Mouse (Mus musculus) inflammation-experienced regulatory T-cells, adult 6 months (primary cell): ENCODE measurements around the gene Kansl3. TPM values are rescaled to one million over a fixed set of nuclear protein-coding genes. Genes with fewer than 3 reads are reported as not detected.
A peak's percentile ranks its signal among the peaks of the same experiment; 100 is the strongest.

Source experiments
- ATAC-seq: one replicate; pipeline ENCODE4 v1.8.0; 2017
- polyA plus RNA-seq, 3 experiments: library from polyadenylated mRNA; unstranded; fragments of 100-300 nt; shearing (Covaris generic); gene quantifications; one replicate each; pipeline ENCODE4 v1.2.1; 2017

Kansl3 gene
- polyA plus RNA-seq, result 10 to 100 TPM; 45.7 to 65.2 (median 47.4) TPM

DNA sequence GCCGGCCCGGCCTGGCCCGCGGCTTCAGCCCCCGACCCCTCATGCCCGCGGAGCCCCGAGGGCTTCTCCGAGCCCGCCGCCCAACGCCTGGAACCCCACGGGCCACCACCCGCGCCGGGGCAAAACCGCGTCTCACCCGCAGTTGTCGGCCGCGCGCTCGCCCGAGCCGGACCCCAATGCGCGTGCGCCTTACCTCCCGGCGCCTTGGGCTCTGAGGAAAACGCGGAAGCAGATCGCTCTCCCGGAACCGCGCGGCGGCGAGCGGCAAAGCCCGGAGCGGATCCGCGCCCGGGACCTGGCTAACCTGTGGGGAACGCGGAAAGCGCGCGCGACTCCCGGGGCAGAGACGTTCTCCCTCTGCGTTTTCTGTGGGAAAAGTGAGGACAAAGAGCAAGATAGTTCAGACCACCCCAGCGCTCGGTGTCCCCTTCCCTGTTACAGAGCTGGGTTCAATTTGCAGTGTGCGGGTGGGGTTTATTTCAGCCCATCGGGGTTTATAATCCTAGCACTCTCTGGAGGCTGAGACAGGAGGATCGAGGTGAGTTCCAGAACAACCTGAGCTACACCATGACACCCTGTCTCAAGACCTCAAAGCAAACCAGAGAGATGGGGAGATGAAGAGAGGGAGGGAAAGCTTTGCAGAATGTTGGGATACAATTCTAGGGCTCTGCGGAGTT is at the start of gene Kansl3:
Kansl3 (minus strand) TSS at position 213 of the 677 bp plus-strand sequence.
- ATAC-seq, result peak; percentile 85

GRCm38 (mm10) chr1:36404531-36404930 is 35.5 kb upstream of the Kansl3 start:
- no peak for ATAC-seq

DNA sequence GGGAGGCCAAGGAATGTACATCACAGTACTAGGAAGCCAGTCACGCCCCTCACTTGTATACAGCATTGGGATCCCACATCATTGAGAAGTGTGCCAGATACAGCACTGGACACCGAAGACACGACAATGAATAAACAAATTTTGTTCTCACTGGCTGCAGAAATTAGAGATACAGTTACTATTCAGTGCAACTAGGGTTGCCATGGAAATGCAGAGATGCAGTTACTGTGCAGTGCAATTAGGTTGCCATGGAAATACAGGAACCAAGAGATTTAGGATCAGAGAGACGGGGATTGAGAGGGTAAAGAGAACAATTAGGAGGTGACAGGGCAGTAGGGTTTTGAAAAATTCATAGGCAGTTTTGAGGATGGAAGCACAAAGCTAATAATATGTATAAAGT is 32.5 kb upstream of the Kansl3 start:
- no peak for ATAC-seq

DNA sequence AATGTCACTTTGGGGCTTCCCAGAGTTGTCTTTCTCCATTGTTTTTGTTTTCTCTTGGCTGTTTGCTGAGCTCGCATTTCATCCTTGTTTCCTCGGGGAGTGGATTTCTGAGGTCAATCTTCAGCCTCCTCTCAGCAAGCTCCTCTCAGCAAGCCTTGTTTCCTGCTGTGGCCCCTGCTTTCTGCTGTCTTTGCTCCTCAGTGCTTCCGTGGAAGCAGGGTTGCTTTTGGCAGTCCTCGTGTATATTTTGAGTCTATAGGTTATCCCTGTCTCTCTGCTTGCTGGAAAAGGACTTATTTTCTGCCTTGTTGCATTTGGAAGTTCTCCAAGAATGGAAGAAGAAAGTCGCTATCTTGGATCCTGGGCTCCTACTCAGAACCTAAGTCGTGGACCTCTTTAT is 28.1 kb upstream of the Kansl3 start:
- no peak for ATAC-seq

GRCm38 (mm10) chr1:36379582-36379981 is 10.6 kb upstream of the Kansl3 start:
- no peak for ATAC-seq

DNA sequence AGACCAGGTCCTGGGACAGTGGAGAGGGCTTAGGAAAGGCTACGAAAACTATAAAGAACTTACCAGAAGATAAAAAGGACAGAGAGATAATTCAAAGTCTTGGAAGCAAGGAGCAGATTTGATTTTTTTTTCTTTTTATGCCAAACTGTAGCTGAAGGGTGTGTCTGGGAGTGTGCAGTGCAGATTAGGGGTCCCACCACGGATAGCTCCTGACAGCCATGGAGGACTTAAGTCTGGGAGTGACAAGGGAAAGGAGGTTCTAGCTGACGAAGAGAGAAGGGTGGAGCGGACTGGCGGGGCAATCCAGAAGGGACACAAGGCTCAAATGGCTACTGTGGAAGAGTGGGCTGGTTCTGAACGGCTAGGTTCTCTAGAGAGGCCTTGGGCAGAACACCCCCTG is 9.9 kb upstream of the Kansl3 start:
- ATAC-seq, result no peak

DNA sequence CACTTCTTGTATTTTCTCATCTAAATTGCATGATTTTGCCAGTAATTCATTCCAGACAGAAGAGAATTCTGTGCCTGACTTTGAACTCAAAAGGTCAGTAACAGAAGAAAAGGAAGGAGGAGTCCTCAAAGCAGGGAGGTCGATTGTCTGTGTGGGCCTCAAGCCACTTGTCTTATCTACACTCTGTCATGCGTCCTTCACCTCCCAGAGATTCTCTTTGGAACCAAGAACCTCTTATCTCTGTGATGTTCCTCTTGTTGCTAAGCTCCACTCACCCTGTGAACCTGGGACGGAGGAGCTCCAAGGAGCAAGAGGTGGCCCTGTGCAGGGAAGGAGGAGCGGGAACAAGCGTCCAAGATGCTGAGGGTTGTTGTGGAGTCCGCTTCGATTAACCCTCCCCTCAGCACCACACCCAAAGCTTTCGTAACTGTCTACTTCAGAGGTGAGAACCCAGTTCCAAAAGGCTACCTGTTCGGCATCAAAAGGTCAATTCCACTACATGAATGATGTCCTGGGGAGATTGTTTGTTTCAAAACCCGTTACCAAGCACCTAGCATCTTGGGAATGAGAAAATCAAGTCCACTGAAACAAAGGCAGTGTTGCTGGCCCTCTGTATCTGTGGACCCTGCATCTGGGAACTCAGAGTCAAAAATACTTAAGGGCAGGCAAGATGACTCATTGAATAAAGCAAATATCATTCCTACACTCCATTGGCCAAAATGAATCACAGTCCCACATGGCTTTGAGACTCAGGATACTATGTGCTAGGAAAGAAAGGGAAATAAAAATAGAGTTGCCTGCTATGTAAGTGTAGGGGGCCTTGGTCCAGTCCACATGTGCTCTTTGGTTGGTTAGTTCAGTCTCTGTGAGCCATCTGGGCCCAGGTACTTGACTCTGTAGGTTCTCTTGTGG is 3.2 kb upstream of the Kansl3 start, which contains the start of gene Fer1l5:
Fer1l5 (plus strand) TSS at position 358 of the 912 bp plus-strand sequence.
- no peak for ATAC-seq

GRCm38 (mm10) chr1:36370918-36371317 is 1.9 kb upstream of the Kansl3 start:
- ATAC-seq, result no peak

GRCm38 (mm10) chr1:36368112-36368968 is 641 bp downstream of the Kansl3 start:
- peak; percentile 50 for ATAC-seq

DNA sequence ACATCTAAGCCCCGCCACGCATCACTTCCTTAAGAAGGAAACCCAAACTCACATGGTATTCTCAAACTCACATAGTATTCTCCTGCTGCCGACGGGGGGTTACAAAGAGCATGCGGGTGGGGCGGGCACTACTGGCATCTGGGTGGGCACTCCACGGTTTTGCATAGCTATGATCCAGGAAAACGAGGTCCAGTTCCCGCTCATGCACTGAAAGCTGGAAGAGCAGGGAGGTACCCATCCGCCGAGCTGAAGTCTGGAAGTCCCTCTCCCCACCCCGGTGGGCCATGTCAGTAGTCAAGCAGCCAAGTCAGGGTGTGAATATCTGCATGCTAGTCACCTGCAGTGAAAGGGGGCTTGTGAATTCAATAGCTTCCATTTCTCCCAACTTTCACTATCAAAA is 1.3 kb downstream of the Kansl3 start:
- ATAC-seq, result no peak

DNA sequence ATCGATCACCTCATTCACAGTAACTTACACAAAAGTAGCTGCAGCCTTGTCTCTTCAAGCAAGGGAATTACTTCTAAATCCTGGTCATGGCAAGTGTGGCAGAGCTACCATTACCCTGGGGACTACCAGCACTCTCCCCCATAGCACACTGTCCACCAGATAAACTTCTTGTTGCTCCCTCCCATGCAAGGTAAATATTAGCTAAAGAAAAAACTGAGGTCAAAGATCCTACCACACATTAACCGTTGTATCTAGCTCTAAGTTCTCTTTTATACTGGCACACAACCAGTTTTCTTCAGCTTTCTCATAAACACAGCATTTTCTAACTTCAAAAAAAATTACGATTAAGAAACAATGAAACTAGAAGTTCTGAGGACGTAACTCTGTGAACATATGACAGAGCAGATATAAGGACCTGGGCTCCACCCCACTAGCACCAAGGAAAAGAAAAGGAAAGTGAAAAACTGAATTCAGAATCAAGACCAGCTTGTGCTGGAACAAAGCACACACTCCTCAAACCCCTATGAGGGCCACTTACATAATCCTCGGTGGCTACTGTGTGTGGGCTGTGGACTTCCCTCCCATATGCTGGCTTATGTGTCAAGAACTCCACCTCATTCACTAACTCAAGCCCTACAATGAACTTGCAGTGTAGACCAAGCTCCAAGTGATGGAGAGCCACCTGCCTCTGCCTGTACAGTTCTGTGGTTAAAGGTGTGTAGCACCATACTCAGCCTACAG is 11.9 kb downstream of the Kansl3 start:
- ATAC-seq, result no peak

DNA sequence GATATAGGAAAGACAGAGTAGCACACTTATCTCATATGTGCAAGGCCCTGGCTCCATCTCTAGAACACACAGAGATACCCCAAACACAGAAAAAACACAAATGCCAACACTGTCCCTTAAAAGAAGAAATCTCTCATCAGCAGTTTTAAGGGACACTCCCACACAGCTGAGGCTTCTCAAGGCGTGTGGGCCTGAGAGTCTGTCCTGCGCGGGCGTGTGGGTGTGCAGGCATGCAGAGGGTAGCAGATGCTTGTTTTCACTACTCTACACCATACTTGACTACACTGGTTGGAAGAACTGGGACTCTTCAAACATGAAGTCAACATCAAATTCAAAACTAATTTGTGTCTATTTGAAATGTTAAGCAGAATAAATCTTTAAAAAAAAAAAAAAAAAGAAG is 16.6 kb downstream of the Kansl3 start:
- no peak for ATAC-seq

DNA sequence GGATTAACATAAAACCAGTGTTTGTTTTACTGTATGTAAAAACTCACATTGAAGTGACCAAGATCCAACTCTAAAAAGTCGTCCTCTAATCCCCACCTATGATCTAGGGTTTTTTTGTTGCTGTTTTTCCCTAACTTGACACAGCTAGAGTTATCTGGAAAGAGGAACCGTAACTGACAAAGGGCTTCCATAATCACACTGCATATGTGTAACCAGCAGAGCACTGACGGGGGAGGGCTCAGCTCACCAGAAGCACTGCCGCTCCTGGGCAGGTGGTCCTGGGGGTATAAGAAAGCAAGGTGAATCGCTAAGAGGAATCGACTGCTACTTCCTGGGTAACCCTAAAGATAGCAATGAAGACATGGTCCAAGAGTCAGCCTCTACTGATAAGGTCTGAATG is 26.4 kb downstream of the Kansl3 start:
- no peak for ATAC-seq

DNA sequence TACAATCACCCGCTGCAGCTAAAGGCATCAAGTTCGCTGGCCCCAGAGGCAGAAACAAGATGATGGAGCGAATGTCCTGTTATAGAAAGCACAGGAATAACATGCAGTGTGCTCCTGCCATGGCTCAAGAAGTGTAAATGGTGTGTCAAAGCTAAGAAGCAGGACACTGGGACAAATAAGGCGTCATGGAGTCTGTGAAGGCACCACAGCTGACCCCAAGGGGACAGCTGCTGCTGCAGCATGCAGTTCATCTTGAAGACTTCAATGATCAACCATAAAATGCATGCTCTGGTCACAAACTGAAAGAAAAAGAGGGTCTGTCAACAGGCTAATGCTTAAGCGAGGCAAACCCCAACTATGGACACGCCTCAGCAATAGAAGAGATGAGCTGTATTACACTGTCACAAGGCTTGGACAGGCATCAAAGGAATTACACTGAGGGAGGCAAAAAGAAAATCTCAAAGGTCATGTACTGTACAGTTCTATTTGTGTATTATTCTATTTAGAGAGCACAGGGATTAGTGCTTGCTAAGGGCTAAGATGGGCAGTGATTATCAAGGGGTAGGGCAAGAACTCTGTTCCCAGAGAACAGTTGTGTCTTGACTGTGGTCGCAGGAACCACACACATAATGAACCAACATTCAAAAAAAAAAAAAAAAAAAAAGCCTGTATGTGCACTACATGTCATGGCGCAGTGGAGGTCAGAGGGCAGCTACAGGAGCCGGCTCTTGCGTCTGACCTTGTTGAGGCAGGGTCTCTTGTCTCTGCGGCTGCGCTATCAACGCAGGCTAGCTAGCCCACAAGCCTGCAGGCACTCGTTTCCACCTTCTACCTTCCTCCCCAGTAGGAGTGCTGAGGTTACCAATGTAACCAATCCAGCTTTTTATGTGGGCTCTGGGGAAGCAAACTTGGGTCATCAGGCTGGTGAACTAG is 35.8 kb downstream of the Kansl3 start:
- no peak for ATAC-seq

DNA sequence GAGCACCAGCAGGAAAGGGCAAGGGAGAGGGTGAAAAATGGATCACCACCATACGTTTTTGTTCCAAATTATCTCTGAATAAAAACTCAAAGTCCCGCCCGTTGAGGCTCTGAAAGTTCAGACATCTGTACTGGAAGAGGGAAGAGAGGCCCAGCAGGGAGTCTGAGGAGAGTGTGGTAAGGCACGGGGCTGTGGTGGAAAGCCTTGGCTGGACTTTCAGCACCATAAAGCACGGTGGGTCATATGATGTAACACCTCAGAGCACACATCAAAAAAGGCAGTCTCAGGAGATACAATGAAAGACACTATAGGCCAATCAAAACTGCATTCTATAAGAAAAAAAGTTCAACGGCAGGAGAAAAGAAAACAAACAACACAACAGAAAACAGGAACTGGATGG is 37.2 kb downstream of the Kansl3 start:
- no peak for ATAC-seq

DNA sequence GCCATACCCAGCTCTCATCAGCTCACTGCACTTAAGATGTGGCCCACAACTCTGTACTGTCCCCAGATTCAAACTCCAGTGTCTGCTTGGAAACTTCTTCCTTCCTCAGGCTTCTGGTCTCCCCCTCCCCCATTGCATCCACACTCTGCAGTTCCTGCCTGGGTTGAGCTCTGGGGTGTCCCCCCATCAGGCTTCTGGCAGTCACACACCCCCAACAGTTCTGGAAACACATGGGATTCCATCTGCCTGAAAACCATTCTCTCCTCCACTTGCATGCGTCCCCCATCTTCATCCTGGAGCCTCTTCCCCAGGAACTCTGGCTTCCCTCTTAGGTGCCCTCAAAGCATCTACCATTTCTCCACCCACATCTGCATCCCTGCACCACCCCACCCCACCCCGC is 42.2 kb downstream of the Kansl3 start:
- ATAC-seq, result no peak

DNA sequence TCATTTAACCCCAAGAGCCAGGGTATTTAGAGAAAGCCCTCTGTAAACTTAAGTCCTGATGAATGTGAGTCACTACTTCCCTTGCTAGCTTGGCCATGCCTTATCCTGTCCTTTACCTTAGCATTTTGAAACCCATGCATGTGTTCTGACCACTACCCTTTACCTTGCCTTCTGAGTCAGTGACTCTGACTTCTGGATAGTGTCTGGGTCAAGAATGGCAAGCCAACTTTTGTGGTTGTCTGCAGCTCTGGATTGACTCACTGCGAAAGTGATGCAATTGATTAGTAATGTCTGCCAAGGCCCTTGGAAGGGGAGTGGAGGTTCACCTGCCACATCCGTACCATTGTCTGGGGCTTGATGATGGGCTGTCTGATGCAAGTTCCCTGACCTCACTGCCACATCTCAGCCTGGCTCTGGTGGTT is 43.1 kb downstream of the Kansl3 start:
- no peak for ATAC-seq

GRCm38 (mm10) chr1:36323746-36324448 is 45.1 kb downstream of the Kansl3 start:
- ATAC-seq, result peak; percentile 60

- ATAC-seq, result no peak
Measured at GRCm38 (mm10) chr1:36323076-36323475, 45.9 kb downstream of the Kansl3 start.
